Mouse (Mus musculus) embryo, embryonic 9.5 days (tissue): ENCODE measurements around the gene Atp1b2.

Source experiments
- DNase-seq: peaks from one replicate; pipeline ENCODE4 v3.0.0-alpha.2; 2017; ENCODE audit errors: extremely low spot score

The Atp1b2 gene

GRCm38 (mm10) chr11:69606832-69607231 lies 1.1 kb upstream of the Atp1b2 start:
- no peak for DNase-seq

GRCm38 (mm10) chr11:69606491-69606795 lies 701 bp upstream of the Atp1b2 start:
- DNase-seq: no peak

GRCm38 (mm10) chr11:69604795-69605664 lies 712 bp downstream of the Atp1b2 start:
- DNase-seq: peak; percentile 22

- no peak for DNase-seq
These were observed 1.4 kb downstream of the Atp1b2 start for GRCm38 (mm10) chr11:69604347-69604746.

GRCm38 (mm10) chr11:69603516-69603915 lies 2.2 kb downstream of the Atp1b2 start:
- no peak for DNase-seq

- DNase-seq: no peak
These were observed 4.0 kb downstream of the Atp1b2 start for GRCm38 (mm10) chr11:69601768-69602167.

GRCm38 (mm10) chr11:69600098-69600497 lies 5.6 kb downstream of the Atp1b2 start:
- peak; percentile 63 for DNase-seq

GRCm38 (mm10) chr11:69599436-69599835 lies 6.3 kb downstream of the Atp1b2 start:
- no peak for DNase-seq

GRCm38 (mm10) chr11:69594853-69595252 lies 10.9 kb downstream of the Atp1b2 start:
- DNase-seq: no peak

- no peak for DNase-seq
These were observed 12.9 kb downstream of the Atp1b2 start for GRCm38 (mm10) chr11:69592799-69593198.

- DNase-seq: no peak
These were observed 13.7 kb downstream of the Atp1b2 start for GRCm38 (mm10) chr11:69591899-69592637.

GRCm38 (mm10) chr11:69591424-69591823 lies 14.3 kb downstream of the Atp1b2 start:
- DNase-seq: no peak

GRCm38 (mm10) chr11:69590622-69591021 lies 15.1 kb downstream of the Atp1b2 start:
- no peak for DNase-seq

- DNase-seq: no peak
These were observed 16.4 kb downstream of the Atp1b2 start for GRCm38 (mm10) chr11:69589207-69589834.

GRCm38 (mm10) chr11:69585718-69586325 lies 19.9 kb downstream of the Atp1b2 start:
- DNase-seq: no peak

- no peak for DNase-seq
These were observed 20.8 kb downstream of the Atp1b2 start for GRCm38 (mm10) chr11:69584937-69585336.

GRCm38 (mm10) chr11:69584008-69584407 lies 21.7 kb downstream of the Atp1b2 start:
- no peak for DNase-seq

GRCm38 (mm10) chr11:69582230-69582805 lies 23.4 kb downstream of the Atp1b2 start:
- DNase-seq: no peak

- DNase-seq: no peak
These were observed 23.9 kb downstream of the Atp1b2 start for GRCm38 (mm10) chr11:69581814-69582213.

- DNase-seq: peak; percentile 91
These were observed 24.5 kb downstream of the Atp1b2 start for GRCm38 (mm10) chr11:69581147-69581688.

GRCm38 (mm10) chr11:69580572-69581146 lies 25.1 kb downstream of the Atp1b2 start:
- no peak for DNase-seq
